Mouse (Mus musculus) kidney, adult 2 months (tissue): ENCODE data around the gene Cyb5b. TPM values are rescaled to one million over a fixed set of nuclear protein-coding genes. Genes with fewer than 3 reads are reported as not detected.
A peak's percentile ranks its signal among the peaks of the same experiment; 100 is the strongest.

Source experiments
- DNase-seq: peaks from one replicate; pipeline ENCODE4 v3.0.0; 2021
- H3K27ac ChIP-seq: fragments of 200-500 bp; 2 replicates; pipeline ENCODE4 v1.5.1; 2012; ENCODE audit warnings: low read depth, low read length, control low read depth, inconsistent platforms; ENCODE audit not compliant: insufficient read depth
- H3K27me3 ChIP-seq: fragments of 200-500 bp; replicated peaks from 2 replicates; pipeline ENCODE4 v1.6.1; 2012; ENCODE audit warnings: mild to moderate bottlenecking, moderate library complexity, low read length, inconsistent platforms; ENCODE audit not compliant: control insufficient read depth, insufficient read depth
- H3K36me3 ChIP-seq: fragments of 200-500 bp; 2 replicates; pipeline ENCODE4 v1.6.1; 2012; ENCODE audit warnings: mild to moderate bottlenecking, moderate library complexity, low read length, inconsistent platforms; ENCODE audit not compliant: control insufficient read depth, insufficient read depth
- H3K4me1 ChIP-seq: fragments of 200-500 bp; 2 replicates; pipeline ENCODE4 v1.6.1; 2011; ENCODE audit warnings: low read length; ENCODE audit not compliant: control insufficient read depth, insufficient read depth
- H3K4me3 ChIP-seq: fragments of 200-500 bp; 2 replicates; pipeline ENCODE4 v1.5.1; 2011; ENCODE audit warnings: mild to moderate bottlenecking, low read depth, low read length, control low read depth; ENCODE audit not compliant: insufficient read depth
- CTCF ChIP-seq: fragments of 200-500 bp; conservative IDR thresholded peaks from 2 replicates; pipeline ENCODE4 v1.5.1; 2011; ENCODE audit warnings: low read depth, mild to moderate bottlenecking, control low read depth, low read length, moderate library complexity, mixed read lengths; ENCODE audit not compliant: insufficient read depth, insufficient read length
- POLR2A ChIP-seq: fragments of 200-500 bp; IDR thresholded peaks from one replicate; pipeline ENCODE4 v1.6.1; 2011; ENCODE audit warnings: low read depth, low read length, control low read depth
- WGBS: fragments of 180-500 bp; shearing (Covaris S2); methylation state at CpG from one replicate; pipeline ENCODE4 v1.1.7; 2018; 5-methylcytosine and 5-hydroxymethylcytosine counted together
- polyA plus RNA-seq: library from polyadenylated mRNA; depleted of rRNA; stranded (reverse); fragments of >200 nt; gene quantifications from 2 replicates; pipeline ENCODE4 v1.2.3, GENCODE M21; 2012

Gene Cyb5b
- polyA plus RNA-seq, 1 experiment = 203 TPM

GRCm38 (mm10) chr8:107119412-107119811 is 31.0 kb upstream of the Cyb5b start:
- H3K4me3 ChIP-seq = no peak overlapping the region
- peak overlapping the region; percentile 100 for H3K27ac ChIP-seq
- peaks cover 51% of the 10 kb centered on the region for H3K4me1 ChIP-seq
- WGBS = 45% methylated on average over 9 of the region's 9 CpGs
- TF ChIP-seq POLR2A = no peak
- TF ChIP-seq CTCF = no peak
- no peak for DNase-seq
- no peaks in the 10 kb centered on the region for H3K27me3 ChIP-seq
- no peaks in the 10 kb centered on the region for H3K36me3 ChIP-seq

- Histone ChIP-seq H3K27ac (no peak overlapping the region), H3K36me3 (no peaks in the 10 kb centered on the region), H3K4me3 (no peak overlapping the region), H3K4me1 (peaks cover 57% of the 10 kb centered on the region), H3K27me3 (no peaks in the 10 kb centered on the region)
- TF ChIP-seq CTCF (peak; percentile 28; the same call in 1 of the 2 replicates), POLR2A (no peak)
- no peak for DNase-seq
These were observed 29.6 kb upstream of the Cyb5b start for GRCm38 (mm10) chr8:107120806-107121205.

- WGBS = 42% methylated on average over 7 of the region's 7 CpGs
- peak overlapping the region; percentile 99 for H3K27ac ChIP-seq
- H3K4me1 ChIP-seq = peaks cover 53% of the 10 kb centered on the region
- peak; percentile 93 for DNase-seq
- H3K4me3 ChIP-seq = no peak overlapping the region
- no peaks in the 10 kb centered on the region for H3K27me3 ChIP-seq
- H3K36me3 ChIP-seq = no peaks in the 10 kb centered on the region
- TF ChIP-seq POLR2A (no peak), CTCF (no peak)
These were observed 28.7 kb upstream of the Cyb5b start for GRCm38 (mm10) chr8:107121681-107122291.

GRCm38 (mm10) chr8:107123063-107123614 is 27.3 kb upstream of the Cyb5b start:
- H3K36me3 ChIP-seq = no peaks in the 10 kb centered on the region
- 9% methylated on average over 9 of the region's 9 CpGs for WGBS
- peak overlapping the region; percentile 99 for H3K27ac ChIP-seq
- H3K4me3 ChIP-seq = no peak overlapping the region
- no peak for TF ChIP-seq POLR2A
- no peak for TF ChIP-seq CTCF
- peaks cover 52% of the 10 kb centered on the region for H3K4me1 ChIP-seq
- H3K27me3 ChIP-seq = no peaks in the 10 kb centered on the region
- peak; percentile 83 for DNase-seq

GRCm38 (mm10) chr8:107124343-107124742 is 26.1 kb upstream of the Cyb5b start:
- no peak for DNase-seq
- Histone ChIP-seq H3K27me3 (no peaks in the 10 kb centered on the region), H3K4me1 (peaks cover 49% of the 10 kb centered on the region), H3K27ac (peak overlapping the region; percentile 99), H3K36me3 (no peaks in the 10 kb centered on the region), H3K4me3 (no peak overlapping the region)
- 71% methylated on average over 8 of the region's 8 CpGs for WGBS
- no peak for TF ChIP-seq POLR2A
- TF ChIP-seq CTCF = no peak

- Histone ChIP-seq H3K27me3 (no peaks in the 10 kb centered on the region), H3K4me3 (no peak overlapping the region), H3K36me3 (no peaks in the 10 kb centered on the region), H3K27ac (peak overlapping the region; percentile 91), H3K4me1 (peaks cover 43% of the 10 kb centered on the region)
- WGBS = 9% methylated on average over 8 of the region's 8 CpGs
- no peak for TF ChIP-seq POLR2A
- TF ChIP-seq CTCF = no peak
- DNase-seq = peak; percentile 93
These were observed 21.0 kb upstream of the Cyb5b start for GRCm38 (mm10) chr8:107129171-107130025.

- peak; percentile 52 for DNase-seq
- H3K27ac ChIP-seq = peak overlapping the region; percentile 91
- H3K27me3 ChIP-seq = no peaks in the 10 kb centered on the region
- no peak for TF ChIP-seq CTCF
- no peak for TF ChIP-seq POLR2A
- H3K36me3 ChIP-seq = no peaks in the 10 kb centered on the region
- WGBS = 39% methylated on average over 6 of the region's 6 CpGs
- peaks cover 40% of the 10 kb centered on the region for H3K4me1 ChIP-seq
- H3K4me3 ChIP-seq = no peak overlapping the region
These were observed 20.4 kb upstream of the Cyb5b start for GRCm38 (mm10) chr8:107130028-107130427.
